Mouse (Mus musculus): Measurements from ENCODE around the gene Aqp12. TPM values are rescaled to one million over a fixed set of nuclear protein-coding genes. Genes with fewer than 3 reads are reported as not detected.

Gene Aqp12
- polyA plus RNA-seq, 1 experiment from 2014 or later, result not detected

GRCm38 (mm10) chr1:93029387-93029786 lies 23.3 kb downstream of the Aqp12 start:
- ATAC-seq (ENCODE audit: low read depth) (no peak), DNase-seq (ENCODE audit: low spot score) (no peak)
- Histone ChIP-seq H3K4me2 (ENCODE audit: low read depth, low read length) (no peak overlapping the region), H3K9ac (ENCODE audit: low read depth, low read length) (no peak overlapping the region), H3K36me3 (ENCODE audit: control insufficient read depth, insufficient read depth, low read length) (no peaks in the 10 kb centered on the region), H3K4me3 (ENCODE audit: low read depth, low read length) (no peak overlapping the region), H3K4me1 (ENCODE audit: control insufficient read depth, insufficient read depth, low read length) (no peaks in the 10 kb centered on the region), H3K27me3 (replicated peaks; ENCODE audit: control insufficient read depth, insufficient read depth, low read length) (no peaks in the 10 kb centered on the region), H3K27ac (replicated peaks; ENCODE audit: low read depth, low read length) (no peak overlapping the region), H3K9me3 (ENCODE audit: control insufficient read depth, low read length) (no peaks in the 10 kb centered on the region)
- WGBS, result 91% methylated on average over 10 of the region's 10 CpGs

- DNase-seq (ENCODE audit: low spot score) (no peak), ATAC-seq (ENCODE audit: low read depth) (no peak)
- Histone ChIP-seq H3K36me3 (ENCODE audit: control insufficient read depth, insufficient read depth, low read length) (no peaks in the 10 kb centered on the region), H3K4me2 (ENCODE audit: low read depth, low read length) (no peak overlapping the region), H3K9ac (ENCODE audit: low read depth, low read length) (no peak overlapping the region), H3K27ac (replicated peaks; ENCODE audit: low read depth, low read length) (no peak overlapping the region), H3K27me3 (replicated peaks; ENCODE audit: control insufficient read depth, insufficient read depth, low read length) (no peaks in the 10 kb centered on the region), H3K9me3 (ENCODE audit: control insufficient read depth, low read length) (no peaks in the 10 kb centered on the region), H3K4me1 (ENCODE audit: control insufficient read depth, insufficient read depth, low read length) (no peaks in the 10 kb centered on the region), H3K4me3 (ENCODE audit: low read depth, low read length) (no peak overlapping the region)
- WGBS, result 74% methylated on average over 2 of the region's 2 CpGs
These were observed 23.9 kb downstream of the Aqp12 start for GRCm38 (mm10) chr1:93030060-93030459.

- H3K4me2 ChIP-seq (ENCODE audit: low read depth, low read length), result no peak overlapping the region
- WGBS, result 90% methylated on average over 3 of the region's 3 CpGs
- no peak overlapping the region for H3K4me3 ChIP-seq (ENCODE audit: low read depth, low read length)
- no peaks in the 10 kb centered on the region for H3K9me3 ChIP-seq (ENCODE audit: control insufficient read depth, low read length)
- H3K27me3 ChIP-seq (replicated peaks; ENCODE audit: control insufficient read depth, insufficient read depth, low read length), result no peaks in the 10 kb centered on the region
- H3K36me3 ChIP-seq (ENCODE audit: control insufficient read depth, insufficient read depth, low read length), result no peaks in the 10 kb centered on the region
- no peak overlapping the region for H3K27ac ChIP-seq (replicated peaks; ENCODE audit: low read depth, low read length)
- no peaks in the 10 kb centered on the region for H3K4me1 ChIP-seq (ENCODE audit: control insufficient read depth, insufficient read depth, low read length)
- no peak for ATAC-seq (ENCODE audit: low read depth)
- no peak for DNase-seq (ENCODE audit: low spot score)
- no peak overlapping the region for H3K9ac ChIP-seq (ENCODE audit: low read depth, low read length)
These were observed 25.1 kb downstream of the Aqp12 start for GRCm38 (mm10) chr1:93031199-93031598.

GRCm38 (mm10) chr1:93033989-93034388 lies 27.9 kb downstream of the Aqp12 start:
- Histone ChIP-seq H3K4me3 (ENCODE audit: low read depth, low read length) (no peak overlapping the region), H3K27ac (replicated peaks; ENCODE audit: low read depth, low read length) (no peak overlapping the region), H3K4me2 (ENCODE audit: low read depth, low read length) (no peak overlapping the region), H3K4me1 (ENCODE audit: control insufficient read depth, insufficient read depth, low read length) (no peaks in the 10 kb centered on the region), H3K36me3 (ENCODE audit: control insufficient read depth, insufficient read depth, low read length) (peaks cover 9% of the 10 kb centered on the region; the same call in 1 of the 2 replicates), H3K9me3 (ENCODE audit: control insufficient read depth, low read length) (no peaks in the 10 kb centered on the region), H3K27me3 (replicated peaks; ENCODE audit: control insufficient read depth, insufficient read depth, low read length) (no peaks in the 10 kb centered on the region), H3K9ac (ENCODE audit: low read depth, low read length) (no peak overlapping the region)
- 60% methylated on average over 8 of the region's 8 CpGs for WGBS
- ATAC-seq (ENCODE audit: low read depth) (no peak), DNase-seq (ENCODE audit: low spot score) (no peak)

GRCm38 (mm10) chr1:93035981-93036380 lies 29.8 kb downstream of the Aqp12 start:
- Histone ChIP-seq H3K9ac (ENCODE audit: low read depth, low read length) (no peak overlapping the region), H3K27ac (replicated peaks; ENCODE audit: low read depth, low read length) (no peak overlapping the region), H3K4me3 (ENCODE audit: low read depth, low read length) (no peak overlapping the region), H3K27me3 (replicated peaks; ENCODE audit: control insufficient read depth, insufficient read depth, low read length) (no peaks in the 10 kb centered on the region), H3K4me1 (ENCODE audit: control insufficient read depth, insufficient read depth, low read length) (no peaks in the 10 kb centered on the region), H3K4me2 (ENCODE audit: low read depth, low read length) (no peak overlapping the region), H3K9me3 (ENCODE audit: control insufficient read depth, low read length) (no peaks in the 10 kb centered on the region), H3K36me3 (ENCODE audit: control insufficient read depth, insufficient read depth, low read length) (peaks cover 13% of the 10 kb centered on the region; the same call in 1 of the 2 replicates)
- WGBS, result 72% methylated on average over 4 of the region's 4 CpGs
- DNase-seq (ENCODE audit: low spot score) (no peak), ATAC-seq (ENCODE audit: low read depth) (no peak)

GRCm38 (mm10) chr1:93046153-93046789 lies 40.1 kb downstream of the Aqp12 start:
- Histone ChIP-seq H3K4me2 (ENCODE audit: low read depth, low read length) (no peak overlapping the region), H3K9ac (ENCODE audit: low read depth, low read length) (no peak overlapping the region), H3K27ac (replicated peaks; ENCODE audit: low read depth, low read length) (no peak overlapping the region), H3K36me3 (ENCODE audit: control insufficient read depth, insufficient read depth, low read length) (no peaks in the 10 kb centered on the region), H3K4me3 (ENCODE audit: low read depth, low read length) (no peak overlapping the region), H3K27me3 (replicated peaks; ENCODE audit: control insufficient read depth, insufficient read depth, low read length) (no peaks in the 10 kb centered on the region), H3K9me3 (ENCODE audit: control insufficient read depth, low read length) (no peaks in the 10 kb centered on the region), H3K4me1 (ENCODE audit: control insufficient read depth, insufficient read depth, low read length) (no peaks in the 10 kb centered on the region)
- WGBS, result 88% methylated on average over 9 of the region's 10 CpGs
- ATAC-seq (ENCODE audit: low read depth), result no peak
- DNase-seq (ENCODE audit: low spot score), result no peak

- ATAC-seq (ENCODE audit: low read depth) (no peak), DNase-seq (ENCODE audit: low spot score) (no peak)
- 79% methylated on average over 3 of the region's 3 CpGs for WGBS
These were observed 43.9 kb downstream of the Aqp12 start for GRCm38 (mm10) chr1:93050071-93050470.

GRCm38 (mm10) chr1:93051124-93051833 lies 45.1 kb downstream of the Aqp12 start:
- H3K4me3 ChIP-seq (ENCODE audit: low read depth, low read length), result no peak overlapping the region
- 54% methylated on average over 13 of the region's 23 CpGs for WGBS

More at GRCm38 (mm10) chr1:93050071-93050470, 43.9 kb downstream of the Aqp12 start:
- H3K9ac ChIP-seq (ENCODE audit: low read depth, low read length), result no peak overlapping the region
- H3K4me2 ChIP-seq (ENCODE audit: low read depth, low read length), result no peak overlapping the region
- H3K4me1 ChIP-seq (ENCODE audit: control insufficient read depth, insufficient read depth, low read length), result no peaks in the 10 kb centered on the region
- 0 out of 2 replicates have a peak, but pooled peaks cover 3% of the 10 kb centered on the region for H3K36me3 ChIP-seq (ENCODE audit: control insufficient read depth, insufficient read depth, low read length)
- no peaks in the 10 kb centered on the region for H3K27me3 ChIP-seq (replicated peaks; ENCODE audit: control insufficient read depth, insufficient read depth, low read length)
- H3K27ac ChIP-seq (replicated peaks; ENCODE audit: low read depth, low read length), result no peak overlapping the region
- H3K9me3 ChIP-seq (ENCODE audit: control insufficient read depth, low read length), result no peaks in the 10 kb centered on the region
- H3K4me3 ChIP-seq (ENCODE audit: low read depth, low read length), result no peak overlapping the region

More at GRCm38 (mm10) chr1:93051124-93051833, 45.1 kb downstream of the Aqp12 start:
- Histone ChIP-seq H3K36me3 (ENCODE audit: control insufficient read depth, insufficient read depth, low read length) (0 out of 2 replicates have a peak, but pooled peaks cover 3% of the 10 kb centered on the region), H3K9ac (ENCODE audit: low read depth, low read length) (no peak overlapping the region), H3K27me3 (replicated peaks; ENCODE audit: control insufficient read depth, insufficient read depth, low read length) (no peaks in the 10 kb centered on the region), H3K4me2 (ENCODE audit: low read depth, low read length) (no peak overlapping the region), H3K4me1 (ENCODE audit: control insufficient read depth, insufficient read depth, low read length) (no peaks in the 10 kb centered on the region), H3K9me3 (ENCODE audit: control insufficient read depth, low read length) (no peaks in the 10 kb centered on the region), H3K27ac (replicated peaks; ENCODE audit: low read depth, low read length) (no peak overlapping the region)
- ATAC-seq (ENCODE audit: low read depth), result no peak
- DNase-seq (ENCODE audit: low spot score), result no peak
